Mouse (Mus musculus) forebrain, embryonic 12.5 days (tissue): ENCODE results near the gene Hip1r. TPM values are rescaled to one million over a fixed set of nuclear protein-coding genes. Genes with fewer than 3 reads are reported as not detected.

Experiments used
- ATAC-seq: fragments of 200-750 bp; cut with Nextera tagmentation; 2 replicates; pipeline ENCODE4 v1.8.0; 2017; ENCODE audit warnings: moderate TSS enrichment; ENCODE audit not compliant: low FRiP score
- H3K27ac ChIP-seq: fragments of 300-500 bp; sonication (generic); 2 replicates; pipeline ENCODE4 v1.5.1; 2016; ENCODE audit warnings: mild to moderate bottlenecking
- H3K27me3 ChIP-seq: fragments of 300-500 bp; sonication (generic); 2 replicates; pipeline ENCODE4 v1.6.1; 2016; ENCODE audit warnings: mild to moderate bottlenecking
- H3K36me3 ChIP-seq: fragments of 300-500 bp; sonication (generic); replicated peaks from 2 replicates; pipeline ENCODE4 v1.6.1; 2016; ENCODE audit warnings: mild to moderate bottlenecking
- H3K4me1 ChIP-seq: fragments of 300-500 bp; sonication (generic); 2 replicates; pipeline ENCODE4 v1.6.1; 2016
- H3K4me2 ChIP-seq: fragments of 300-500 bp; sonication (generic); 2 replicates; pipeline ENCODE4 v1.6.1; 2016; ENCODE audit warnings: mild to moderate bottlenecking, moderate library complexity
- H3K4me3 ChIP-seq: fragments of 300-500 bp; sonication (generic); replicated peaks from 2 replicates; pipeline ENCODE4 v1.5.1; 2016; ENCODE audit warnings: mild to moderate bottlenecking
- H3K9ac ChIP-seq: fragments of 300-500 bp; sonication (generic); 2 replicates; pipeline ENCODE4 v1.6.1; 2016; ENCODE audit warnings: mild to moderate bottlenecking
- H3K9me3 ChIP-seq: fragments of 300-500 bp; sonication (generic); 2 replicates; pipeline ENCODE4 v1.6.1; 2016
- WGBS: fragments of 180-500 bp; shearing (Covaris S2); methylation state at CpG from one replicate; pipeline ENCODE4 v1.1.7; 2016; 5-methylcytosine and 5-hydroxymethylcytosine counted together
- polyA plus RNA-seq: library from polyadenylated mRNA; unstranded; fragments of >200 nt; fragmentation: Nextera tagmentation; extraction: Ambion mirVana; gene quantifications from 2 replicates; pipeline ENCODE4 v1.2.1, GENCODE M21; 2016

Hip1r gene
- polyA plus RNA-seq, 1 experiment from 2014 or later = 16.0 TPM

DNA sequence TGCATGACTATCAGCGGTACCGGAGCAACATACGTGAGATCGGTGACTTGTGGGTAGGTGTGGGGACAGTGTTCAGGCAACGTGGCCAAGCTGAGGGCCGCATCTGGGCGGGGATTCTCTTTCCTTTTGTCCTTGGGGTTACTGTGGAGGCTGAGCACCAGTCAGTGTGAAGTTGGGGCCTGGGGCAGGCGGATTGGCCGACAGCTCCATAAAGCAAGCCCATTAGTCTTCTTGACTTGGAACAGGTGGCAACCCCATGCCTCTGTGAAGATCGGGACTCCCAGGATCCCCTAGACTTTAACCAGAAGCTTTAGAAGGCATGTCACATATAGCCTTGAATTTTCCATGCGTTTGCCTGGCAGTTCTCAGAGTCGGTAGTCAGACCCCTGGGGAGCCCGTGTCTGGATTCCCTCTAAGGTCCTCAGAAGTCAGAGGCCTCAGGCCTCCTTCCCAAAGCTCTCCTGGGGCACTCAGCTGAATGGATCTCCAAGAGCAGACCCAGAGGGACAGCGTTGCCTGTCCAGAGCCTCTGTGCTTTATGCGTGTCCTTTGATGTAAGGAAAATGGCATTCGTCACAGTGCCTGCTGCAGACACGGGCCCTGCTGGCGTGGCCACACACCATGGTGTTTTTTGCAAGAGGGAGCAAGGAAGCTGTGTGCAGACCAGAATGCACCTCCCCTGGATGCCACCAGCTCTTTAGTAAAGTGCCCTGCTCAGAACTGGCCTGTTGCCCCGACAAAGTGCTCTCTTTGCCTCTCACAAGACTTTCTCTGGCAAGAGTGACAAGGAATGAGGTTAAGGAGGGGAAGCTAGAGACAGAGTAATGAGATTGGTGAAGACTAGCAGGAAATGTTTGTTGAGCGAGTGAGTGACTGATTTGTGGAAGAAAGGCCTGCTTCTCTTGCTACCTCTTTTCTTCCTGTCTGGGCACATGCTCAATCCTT lies 16.8 kb downstream of the Hip1r start:
- 0 out of 2 replicates have a peak overlapping the region, but pooled peaks have one; percentile 8 for H3K27ac ChIP-seq
- WGBS = 85% methylated on average over 20 of the region's 20 CpGs
- H3K4me3 ChIP-seq = no peak overlapping the region
- H3K36me3 ChIP-seq = 0 out of 2 replicates have a peak, but pooled peaks cover 4% of the 10 kb centered on the region
- H3K27me3 ChIP-seq = no peaks in the 10 kb centered on the region
- H3K4me1 ChIP-seq = peaks cover 9% of the 10 kb centered on the region; the same call in 1 of the 2 replicates
- no peak for ATAC-seq
- no peak overlapping the region for H3K9ac ChIP-seq
- H3K9me3 ChIP-seq = no peaks in the 10 kb centered on the region
- no peak overlapping the region for H3K4me2 ChIP-seq

DNA sequence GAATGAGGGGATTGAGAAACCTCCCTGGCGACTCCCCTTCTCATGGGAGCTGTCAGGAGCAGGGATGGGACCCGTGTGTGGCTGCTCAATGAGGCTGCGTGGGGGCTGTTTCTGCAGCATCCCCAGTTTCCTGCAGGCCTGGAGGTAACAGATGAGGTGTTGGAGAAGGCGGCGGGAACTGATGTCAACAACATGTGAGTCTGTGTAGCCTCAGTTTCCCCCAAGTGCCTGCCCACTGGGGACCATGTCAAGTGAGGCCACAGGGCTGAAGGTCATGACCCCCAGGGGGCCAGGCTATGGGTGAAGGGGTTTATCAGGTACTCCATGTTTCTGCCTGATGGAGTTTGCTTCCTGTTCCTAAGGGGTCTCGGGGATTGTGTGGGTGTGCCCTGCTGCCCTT lies 17.9 kb downstream of the Hip1r start:
- H3K4me1 ChIP-seq = peaks cover 9% of the 10 kb centered on the region; the same call in 1 of the 2 replicates
- H3K27ac ChIP-seq = no peak overlapping the region
- H3K4me2 ChIP-seq = no peak overlapping the region
- H3K9ac ChIP-seq = no peak overlapping the region
- no peaks in the 10 kb centered on the region for H3K27me3 ChIP-seq
- H3K36me3 ChIP-seq = 0 out of 2 replicates have a peak, but pooled peaks cover 4% of the 10 kb centered on the region
- H3K4me3 ChIP-seq = no peak overlapping the region
- WGBS = 88% methylated on average over 6 of the region's 6 CpGs
- ATAC-seq = no peak
- no peaks in the 10 kb centered on the region for H3K9me3 ChIP-seq

DNA sequence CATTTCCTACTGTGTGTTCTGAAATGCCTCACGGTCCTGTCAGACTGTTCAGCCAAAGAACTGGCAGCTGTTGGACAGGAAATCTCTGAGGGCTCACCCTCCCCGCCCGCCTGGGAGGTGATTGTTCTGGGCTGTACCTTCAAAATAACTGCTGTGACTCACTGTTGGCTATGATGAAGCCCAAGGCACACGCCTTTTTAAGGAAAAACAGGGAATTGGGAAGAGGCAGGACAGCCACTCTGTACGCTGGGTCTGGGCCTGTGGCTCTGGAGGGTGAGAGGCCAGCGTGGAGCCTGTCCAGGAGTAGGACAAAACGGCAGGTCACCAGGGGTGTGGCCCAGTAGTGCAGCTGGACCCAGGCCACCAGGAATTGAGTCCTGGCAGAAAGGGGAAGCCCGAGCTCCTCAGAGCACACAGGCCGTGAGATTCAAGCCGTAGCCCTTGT lies 18.8 kb downstream of the Hip1r start:
- Histone ChIP-seq H3K36me3 (0 out of 2 replicates have a peak, but pooled peaks cover 4% of the 10 kb centered on the region), H3K4me2 (no peak overlapping the region), H3K27ac (no peak overlapping the region), H3K4me3 (no peak overlapping the region), H3K27me3 (no peaks in the 10 kb centered on the region), H3K4me1 (peaks cover 13% of the 10 kb centered on the region; the same call in 1 of the 2 replicates), H3K9me3 (no peaks in the 10 kb centered on the region), H3K9ac (no peak overlapping the region)
- WGBS = 82% methylated on average over 10 of the region's 10 CpGs
- ATAC-seq = no peak

DNA sequence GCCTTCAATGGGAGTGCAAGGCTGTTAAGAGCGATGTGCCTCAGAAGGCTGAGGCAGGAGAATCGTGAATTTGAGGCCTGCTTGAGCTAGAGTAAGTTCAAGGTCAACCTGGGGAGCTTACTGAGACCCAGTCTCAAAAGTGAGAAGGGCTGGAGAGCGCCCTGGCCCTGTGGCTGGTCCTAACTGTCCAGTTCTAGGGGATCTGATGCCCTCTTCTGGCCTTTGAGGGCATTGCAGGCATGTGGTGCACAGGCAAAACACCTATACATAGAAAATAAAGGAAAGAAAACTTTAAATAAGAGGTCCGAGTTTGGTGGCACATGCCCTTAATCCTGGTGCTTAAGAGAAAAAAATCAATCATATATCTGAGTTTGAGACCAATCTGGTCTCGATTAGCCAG lies 19.4 kb downstream of the Hip1r start:
- Histone ChIP-seq H3K4me2 (no peak overlapping the region), H3K9me3 (no peaks in the 10 kb centered on the region), H3K4me1 (peaks cover 13% of the 10 kb centered on the region; the same call in 1 of the 2 replicates), H3K27me3 (no peaks in the 10 kb centered on the region), H3K27ac (no peak overlapping the region), H3K9ac (no peak overlapping the region), H3K36me3 (0 out of 2 replicates have a peak, but pooled peaks cover 4% of the 10 kb centered on the region), H3K4me3 (no peak overlapping the region)
- ATAC-seq = no peak
- 37% methylated on average over 5 of the region's 5 CpGs for WGBS

DNA sequence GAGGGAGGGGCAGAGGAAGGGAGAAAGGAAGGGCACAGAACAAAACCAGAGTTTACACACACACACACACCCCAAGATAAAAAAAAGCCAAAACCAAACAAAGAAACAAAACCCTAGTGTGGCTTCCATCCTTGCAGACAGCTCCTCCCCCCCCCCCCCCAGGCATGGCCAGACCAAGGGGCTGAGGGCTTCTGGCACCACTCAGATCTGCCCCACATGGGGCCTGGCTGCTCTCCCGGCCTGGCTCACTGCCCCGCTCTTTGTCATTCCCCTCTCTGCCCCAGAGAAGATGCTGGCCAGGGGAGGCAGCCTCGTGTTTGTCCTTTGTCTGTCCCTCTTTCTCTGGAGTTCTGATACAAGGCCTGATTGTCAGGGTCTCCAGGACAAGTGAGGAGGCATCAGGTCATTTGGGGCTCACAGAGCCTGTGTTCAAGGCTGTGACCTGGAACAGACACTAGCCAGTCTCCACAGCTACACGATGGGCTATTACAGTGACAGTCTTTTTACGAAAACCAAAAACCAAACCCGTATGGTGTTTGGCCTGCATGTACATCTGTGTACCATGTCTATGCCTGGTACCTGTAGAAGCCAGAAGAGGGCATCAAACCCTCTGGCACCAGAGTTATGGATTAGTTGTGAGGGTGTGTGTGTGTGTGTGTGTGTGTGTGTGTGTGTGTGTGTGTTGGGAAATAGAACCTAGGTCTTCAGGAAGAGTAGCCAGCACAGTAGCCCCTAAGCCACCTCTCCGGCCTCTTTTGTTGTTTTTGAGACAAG lies 20.0 kb downstream of the Hip1r start:
- Histone ChIP-seq H3K4me3 (no peak overlapping the region), H3K4me2 (no peak overlapping the region), H3K27me3 (no peaks in the 10 kb centered on the region), H3K36me3 (0 out of 2 replicates have a peak, but pooled peaks cover 4% of the 10 kb centered on the region), H3K4me1 (peaks cover 13% of the 10 kb centered on the region; the same call in 1 of the 2 replicates), H3K9ac (no peak overlapping the region), H3K9me3 (no peaks in the 10 kb centered on the region), H3K27ac (peak overlapping the region; percentile 9; the same call in 1 of the 2 replicates)
- 63% methylated on average over 7 of the region's 7 CpGs for WGBS
- ATAC-seq = no peak

DNA sequence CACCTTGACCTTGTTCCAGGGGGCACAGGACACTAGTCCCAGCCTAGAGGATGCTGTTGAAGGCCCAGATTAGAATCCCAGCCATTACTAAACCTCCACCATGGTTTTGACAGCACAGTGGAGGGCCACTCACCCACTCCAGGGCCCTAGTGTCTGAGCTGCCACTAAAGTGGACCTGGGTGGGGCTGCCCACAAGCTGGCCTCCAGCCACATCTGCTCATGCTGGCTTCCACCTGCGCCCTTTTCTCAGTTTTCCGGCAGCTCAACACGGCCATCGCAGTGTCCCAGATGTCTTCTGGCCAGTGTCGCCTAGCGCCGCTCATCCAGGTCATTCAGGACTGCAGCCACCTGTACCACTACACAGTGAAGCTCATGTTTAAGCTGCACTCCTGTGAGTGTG lies 21.0 kb downstream of the Hip1r start:
- Histone ChIP-seq H3K4me1 (peaks cover 13% of the 10 kb centered on the region; the same call in 1 of the 2 replicates), H3K9me3 (no peaks in the 10 kb centered on the region), H3K27ac (no peak overlapping the region), H3K9ac (no peak overlapping the region), H3K27me3 (no peaks in the 10 kb centered on the region), H3K36me3 (0 out of 2 replicates have a peak, but pooled peaks cover 4% of the 10 kb centered on the region), H3K4me3 (no peak overlapping the region), H3K4me2 (no peak overlapping the region)
- ATAC-seq = no peak
- 93% methylated on average over 7 of the region's 7 CpGs for WGBS

DNA sequence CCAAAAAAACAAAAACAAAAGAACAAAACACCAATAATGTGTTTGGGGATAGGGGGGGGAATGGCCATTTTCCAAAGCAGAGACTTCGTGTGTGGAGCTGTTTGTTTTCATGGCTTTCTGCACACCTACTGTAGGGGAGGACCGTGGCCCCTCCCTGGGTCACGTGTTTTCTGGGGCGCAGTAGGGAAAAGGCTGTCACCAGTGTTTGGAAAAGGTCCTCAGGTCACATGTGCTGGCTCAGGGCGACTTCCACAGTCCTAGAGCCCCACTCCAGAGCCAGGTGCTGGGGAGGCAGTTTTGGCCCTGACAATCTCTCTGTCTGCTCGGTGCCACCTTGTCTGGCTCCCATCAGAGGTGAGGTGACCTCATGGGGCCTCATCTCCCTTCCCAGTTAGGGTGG lies 22.0 kb downstream of the Hip1r start:
- no peaks in the 10 kb centered on the region for H3K9me3 ChIP-seq
- H3K4me2 ChIP-seq = no peak overlapping the region
- WGBS = 81% methylated on average over 6 of the region's 6 CpGs
- peaks cover 5% of the 10 kb centered on the region; the same call in 1 of the 2 replicates for H3K4me1 ChIP-seq
- H3K9ac ChIP-seq = no peak overlapping the region
- H3K36me3 ChIP-seq = no peaks in the 10 kb centered on the region
- H3K27ac ChIP-seq = no peak overlapping the region
- H3K27me3 ChIP-seq = no peaks in the 10 kb centered on the region
- ATAC-seq = no peak
- no peak overlapping the region for H3K4me3 ChIP-seq

DNA sequence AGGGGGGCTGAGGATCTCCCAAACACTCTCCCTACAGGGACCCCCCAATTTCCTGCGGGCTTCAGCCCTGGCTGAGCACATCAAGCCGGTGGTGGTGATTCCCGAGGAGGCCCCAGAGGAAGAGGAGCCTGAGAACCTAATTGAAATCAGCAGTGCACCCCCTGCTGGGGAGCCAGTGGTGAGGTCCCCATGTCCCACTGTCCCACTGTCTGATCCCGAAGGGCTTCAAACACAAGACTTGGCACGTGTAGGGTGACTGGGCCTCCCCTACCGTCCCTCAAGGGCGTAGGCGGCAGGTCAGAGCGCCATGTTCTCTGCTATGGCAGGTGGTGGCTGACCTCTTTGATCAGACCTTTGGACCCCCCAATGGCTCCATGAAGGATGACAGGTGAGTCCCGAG lies 22.8 kb downstream of the Hip1r start:
- Histone ChIP-seq H3K36me3 (no peaks in the 10 kb centered on the region), H3K9ac (no peak overlapping the region), H3K4me2 (no peak overlapping the region), H3K4me1 (0 out of 2 replicates have a peak, but pooled peaks cover 4% of the 10 kb centered on the region), H3K27ac (no peak overlapping the region), H3K27me3 (no peaks in the 10 kb centered on the region), H3K4me3 (no peak overlapping the region), H3K9me3 (no peaks in the 10 kb centered on the region)
- no peak for ATAC-seq
- 91% methylated on average over 9 of the region's 10 CpGs for WGBS

DNA sequence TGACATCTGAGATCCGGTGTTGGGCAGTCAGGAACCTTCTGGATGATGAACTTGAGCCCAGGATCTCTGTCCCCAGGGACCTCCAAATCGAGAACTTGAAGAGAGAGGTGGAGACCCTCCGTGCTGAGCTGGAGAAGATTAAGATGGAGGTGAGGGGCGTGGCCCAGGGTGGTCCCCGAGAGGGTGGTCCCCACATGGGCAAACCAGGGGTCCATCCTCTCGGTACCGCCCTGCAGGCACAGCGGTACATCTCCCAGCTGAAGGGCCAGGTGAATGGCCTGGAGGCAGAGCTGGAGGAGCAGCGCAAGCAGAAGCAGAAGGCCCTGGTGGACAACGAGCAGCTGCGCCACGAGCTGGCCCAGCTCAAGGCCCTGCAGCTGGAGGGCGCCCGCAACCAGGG lies 23.3 kb downstream of the Hip1r start:
- ATAC-seq = no peak
- Histone ChIP-seq H3K4me3 (no peak overlapping the region), H3K9me3 (no peaks in the 10 kb centered on the region), H3K4me1 (0 out of 2 replicates have a peak, but pooled peaks cover 4% of the 10 kb centered on the region), H3K36me3 (no peaks in the 10 kb centered on the region), H3K27ac (0 out of 2 replicates have a peak overlapping the region, but pooled peaks have one; percentile 32), H3K27me3 (no peaks in the 10 kb centered on the region), H3K9ac (no peak overlapping the region), H3K4me2 (no peak overlapping the region)
- 88% methylated on average over 14 of the region's 14 CpGs for WGBS

DNA sequence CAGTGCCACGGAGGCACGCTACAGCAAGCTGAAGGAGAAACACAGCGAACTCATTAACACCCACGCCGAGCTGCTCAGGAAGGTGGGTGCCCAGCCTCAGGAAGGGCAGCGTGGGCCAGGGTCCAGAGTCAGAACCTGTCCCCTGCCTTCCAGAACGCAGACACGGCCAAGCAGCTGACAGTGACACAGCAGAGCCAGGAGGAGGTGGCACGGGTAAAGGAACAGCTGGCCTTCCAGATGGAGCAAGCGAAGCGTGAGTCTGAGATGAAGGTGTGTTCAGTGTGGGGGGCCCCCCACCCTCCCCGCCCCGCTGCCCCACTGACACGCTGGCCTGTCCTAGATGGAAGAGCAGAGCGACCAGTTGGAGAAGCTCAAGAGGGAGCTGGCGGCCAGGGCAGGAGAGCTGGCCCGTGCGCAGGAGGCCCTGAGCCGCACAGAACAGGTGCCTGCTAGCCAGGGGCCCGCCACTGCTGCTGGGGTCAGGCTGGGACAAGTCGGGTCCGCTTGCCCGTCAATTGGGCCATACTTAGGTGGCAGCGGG lies 23.9 kb downstream of the Hip1r start:
- peak overlapping the region; percentile 56; the same call in 1 of the 2 replicates for H3K27ac ChIP-seq
- 85% methylated on average over 24 of the region's 24 CpGs for WGBS
- no peak for ATAC-seq

DNA sequence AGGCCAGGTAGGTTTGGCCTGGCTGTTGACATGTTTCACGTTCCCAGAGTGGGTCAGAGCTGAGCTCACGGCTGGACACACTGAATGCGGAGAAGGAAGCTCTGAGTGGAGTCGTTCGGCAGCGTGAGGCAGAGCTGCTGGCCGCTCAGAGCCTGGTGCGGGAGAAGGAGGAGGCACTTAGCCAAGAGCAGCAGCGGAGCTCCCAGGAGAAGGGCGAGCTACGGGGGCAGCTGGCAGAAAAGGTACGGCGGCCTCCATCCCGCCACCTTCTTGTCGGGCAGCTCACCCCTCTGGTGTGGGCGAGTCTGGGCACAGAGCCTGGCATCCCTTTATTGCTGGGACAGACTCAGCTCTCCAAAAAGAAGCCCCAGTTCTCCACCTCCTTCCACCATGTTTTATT lies 24.4 kb downstream of the Hip1r start:
- ATAC-seq = no peak
- H3K9ac ChIP-seq = no peak overlapping the region

More for the DNA sequence above, 23.9 kb downstream of the Hip1r start:
- Histone ChIP-seq H3K36me3 (no peaks in the 10 kb centered on the region), H3K4me3 (no peak overlapping the region), H3K9ac (no peak overlapping the region), H3K27me3 (no peaks in the 10 kb centered on the region), H3K9me3 (no peaks in the 10 kb centered on the region), H3K4me1 (peaks cover 5% of the 10 kb centered on the region; the same call in 1 of the 2 replicates), H3K4me2 (no peak overlapping the region)

More for the DNA sequence above, 24.4 kb downstream of the Hip1r start:
- Histone ChIP-seq H3K9me3 (no peaks in the 10 kb centered on the region), H3K4me3 (no peak overlapping the region), H3K27me3 (no peaks in the 10 kb centered on the region), H3K36me3 (no peaks in the 10 kb centered on the region), H3K27ac (peak overlapping the region; percentile 56; the same call in 1 of the 2 replicates), H3K4me2 (no peak overlapping the region), H3K4me1 (peaks cover 9% of the 10 kb centered on the region; the same call in 1 of the 2 replicates)
- WGBS = 86% methylated on average over 16 of the region's 16 CpGs
